Mouse (Mus musculus) right cerebral cortex, postnatal 36 days (tissue): ENCODE measurements around the gene Pwwp2b.

ENCODE experiments used
- DNase-seq, 2 experiments: peaks; one replicate each; pipeline ENCODE4 v3.0.0; 2022; ENCODE audit warnings: low spot score in 2 of 2, mixed read lengths in 1 of 2

Gene Pwwp2b

DNA sequence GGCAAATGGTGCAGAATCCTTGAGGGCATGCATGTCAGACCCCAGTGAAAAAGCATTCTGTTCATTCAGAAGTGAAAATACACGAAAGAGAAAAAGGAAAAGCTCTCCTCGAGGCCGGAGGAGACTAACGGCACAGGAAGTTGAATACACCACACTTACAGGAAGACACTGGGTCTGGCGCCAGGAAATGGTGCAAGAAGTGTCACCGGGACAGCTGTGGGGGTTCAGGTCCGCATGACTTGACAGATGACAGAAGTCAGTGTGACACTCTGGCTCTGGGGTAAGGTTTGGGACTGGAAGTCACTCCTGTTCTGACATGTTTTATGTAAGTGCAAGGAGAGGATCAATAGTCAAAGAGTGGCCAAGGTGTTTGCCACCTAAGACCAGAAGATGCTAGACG lies 23.6 kb upstream of the Pwwp2b start:
- no peak for DNase-seq

DNA sequence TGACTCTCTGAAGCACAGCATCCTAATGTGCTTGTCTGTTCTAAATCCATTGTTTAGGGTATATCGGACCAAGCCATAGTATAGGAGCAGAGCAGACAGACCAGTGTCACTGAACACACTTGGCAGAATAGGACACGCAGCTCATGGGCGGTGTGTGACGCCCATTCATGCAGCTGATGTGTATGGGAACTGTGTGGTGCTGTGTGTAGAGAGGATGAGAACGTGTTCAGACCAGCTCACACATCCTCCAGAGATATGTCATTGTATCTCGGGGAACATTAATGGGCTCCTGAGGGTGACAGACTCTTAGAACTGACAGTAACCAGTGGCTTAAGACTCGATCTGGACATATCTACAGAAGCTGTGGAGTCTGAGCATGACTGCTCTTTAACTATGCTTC lies 21.9 kb upstream of the Pwwp2b start:
- no peak for DNase-seq

GRCm38 (mm10) chr7:139228447-139229171 lies 19.7 kb upstream of the Pwwp2b start:
- no peak for DNase-seq

GRCm38 (mm10) chr7:139229837-139230236 lies 18.4 kb upstream of the Pwwp2b start:
- no peak for DNase-seq

DNA sequence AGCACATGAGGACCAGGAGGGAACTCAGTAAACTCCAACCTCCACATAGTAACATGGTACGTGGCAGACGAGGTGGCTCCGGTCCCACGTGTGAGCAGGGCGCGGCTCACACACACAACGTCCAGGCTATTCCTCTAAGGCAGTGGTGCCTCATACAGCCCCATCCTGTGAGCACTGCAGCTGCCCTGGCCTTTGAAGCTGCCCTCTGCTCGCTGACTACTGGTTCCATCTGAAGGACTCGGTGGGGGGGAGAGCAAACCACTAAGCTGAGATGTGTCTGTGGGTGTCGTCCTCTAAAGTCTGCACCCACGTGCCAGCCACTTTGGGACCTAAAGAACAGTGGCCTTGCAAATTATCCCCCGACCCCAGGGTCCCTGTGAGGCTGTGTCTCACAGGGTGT lies 18.0 kb upstream of the Pwwp2b start:
- no peak for DNase-seq

GRCm38 (mm10) chr7:139233714-139234113 lies 14.6 kb upstream of the Pwwp2b start:
- DNase-seq: peak; percentile 72 to 75

GRCm38 (mm10) chr7:139234426-139235188 lies 13.7 kb upstream of the Pwwp2b start:
- no peak for DNase-seq

GRCm38 (mm10) chr7:139235651-139236358 lies 12.5 kb upstream of the Pwwp2b start:
- no peak for DNase-seq

GRCm38 (mm10) chr7:139239432-139239831 lies 8.8 kb upstream of the Pwwp2b start:
- DNase-seq: no peak

GRCm38 (mm10) chr7:139246086-139246485 lies 2.2 kb upstream of the Pwwp2b start:
- DNase-seq: no peak

GRCm38 (mm10) chr7:139246931-139247880 lies 1.1 kb upstream of the Pwwp2b start:
- DNase-seq: peak; percentile 75 to 77

DNA sequence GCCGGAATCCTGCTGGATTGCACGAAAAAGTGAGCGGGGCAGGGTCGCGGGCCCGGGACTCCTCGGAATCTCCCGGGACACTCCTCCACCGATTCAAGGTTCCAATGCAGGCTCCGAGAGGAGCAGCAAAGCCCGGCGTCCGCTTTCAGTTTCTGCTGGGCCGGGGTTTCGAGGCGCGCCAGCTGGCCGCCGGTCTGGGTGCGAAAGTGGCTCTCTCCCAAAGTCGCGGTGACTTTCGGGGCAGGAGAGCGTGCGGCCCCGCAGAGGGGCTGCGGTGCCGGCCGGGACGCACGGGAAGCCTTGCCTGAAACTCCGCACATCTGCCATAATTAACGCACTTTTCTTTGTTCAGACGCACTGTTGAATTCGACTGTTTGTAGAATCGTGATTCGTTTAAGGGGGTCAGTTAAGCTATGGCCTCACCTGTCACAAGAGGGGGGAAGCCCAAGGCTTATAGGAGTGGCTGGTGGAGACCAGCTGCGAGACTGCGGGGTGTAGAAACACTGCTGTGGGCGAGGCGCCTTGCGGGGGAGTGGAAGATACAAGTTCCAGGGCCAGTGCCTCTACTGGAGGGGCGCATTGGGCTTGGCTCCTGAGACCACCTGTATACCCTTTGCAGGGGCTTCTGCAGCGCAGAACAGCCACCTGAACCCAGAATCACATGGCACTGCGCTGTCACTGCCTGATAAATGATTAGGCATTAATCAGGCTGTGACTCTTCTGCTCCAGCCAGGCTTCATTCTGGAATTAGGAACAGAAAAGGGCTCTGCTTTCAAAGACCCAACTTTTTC lies 528 bp downstream of the Pwwp2b start:
- DNase-seq: no peak

GRCm38 (mm10) chr7:139249406-139250210 lies 1.3 kb downstream of the Pwwp2b start:
- no peak for DNase-seq

- DNase-seq: no peak
Observed at GRCm38 (mm10) chr7:139251881-139252301, 3.6 kb downstream of the Pwwp2b start.

DNA sequence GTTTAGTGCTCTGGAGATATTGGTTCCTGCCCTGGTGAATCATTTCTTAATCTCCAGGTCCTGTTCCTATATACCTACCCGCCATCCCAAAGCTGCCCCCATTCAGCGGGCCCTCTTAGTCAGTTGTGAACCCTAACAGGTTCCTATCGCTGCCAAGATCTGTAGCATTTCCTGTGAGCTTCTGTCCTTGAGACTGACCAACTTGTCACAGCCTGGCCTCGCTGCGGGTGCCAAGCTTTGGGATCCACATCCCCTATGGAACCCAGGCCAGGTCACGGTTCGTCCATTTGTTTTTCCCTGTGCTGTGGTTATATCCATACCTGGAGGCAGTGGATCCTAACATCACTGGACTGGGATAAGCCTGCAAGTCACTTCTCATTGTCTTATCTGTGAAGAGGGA lies 4.3 kb downstream of the Pwwp2b start:
- no peak for DNase-seq

DNA sequence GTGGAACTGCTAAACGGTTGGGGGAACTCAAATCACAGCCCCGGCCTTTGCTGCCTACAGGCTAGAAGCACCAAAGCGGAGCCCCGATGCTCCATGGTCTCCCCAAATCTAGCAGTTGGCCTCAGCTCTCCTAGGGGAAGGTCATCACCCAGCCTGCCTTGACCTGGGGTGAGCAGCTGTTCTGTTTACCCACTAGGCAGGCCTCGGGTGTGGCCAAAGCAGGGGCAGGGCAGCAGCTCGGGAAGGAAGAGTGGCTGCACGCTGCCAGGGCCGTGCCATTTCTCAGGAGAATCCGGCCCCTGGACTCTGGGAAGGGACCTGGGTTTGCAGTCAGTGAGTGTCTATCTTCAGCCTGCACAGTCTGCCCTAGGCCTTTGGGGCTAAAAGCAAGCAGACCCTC lies 4.7 kb downstream of the Pwwp2b start:
- DNase-seq: no peak

- DNase-seq: no peak
Observed at GRCm38 (mm10) chr7:139253462-139253861, 5.2 kb downstream of the Pwwp2b start.

- DNase-seq: no peak
Observed at GRCm38 (mm10) chr7:139254626-139255025, 6.3 kb downstream of the Pwwp2b start.

DNA sequence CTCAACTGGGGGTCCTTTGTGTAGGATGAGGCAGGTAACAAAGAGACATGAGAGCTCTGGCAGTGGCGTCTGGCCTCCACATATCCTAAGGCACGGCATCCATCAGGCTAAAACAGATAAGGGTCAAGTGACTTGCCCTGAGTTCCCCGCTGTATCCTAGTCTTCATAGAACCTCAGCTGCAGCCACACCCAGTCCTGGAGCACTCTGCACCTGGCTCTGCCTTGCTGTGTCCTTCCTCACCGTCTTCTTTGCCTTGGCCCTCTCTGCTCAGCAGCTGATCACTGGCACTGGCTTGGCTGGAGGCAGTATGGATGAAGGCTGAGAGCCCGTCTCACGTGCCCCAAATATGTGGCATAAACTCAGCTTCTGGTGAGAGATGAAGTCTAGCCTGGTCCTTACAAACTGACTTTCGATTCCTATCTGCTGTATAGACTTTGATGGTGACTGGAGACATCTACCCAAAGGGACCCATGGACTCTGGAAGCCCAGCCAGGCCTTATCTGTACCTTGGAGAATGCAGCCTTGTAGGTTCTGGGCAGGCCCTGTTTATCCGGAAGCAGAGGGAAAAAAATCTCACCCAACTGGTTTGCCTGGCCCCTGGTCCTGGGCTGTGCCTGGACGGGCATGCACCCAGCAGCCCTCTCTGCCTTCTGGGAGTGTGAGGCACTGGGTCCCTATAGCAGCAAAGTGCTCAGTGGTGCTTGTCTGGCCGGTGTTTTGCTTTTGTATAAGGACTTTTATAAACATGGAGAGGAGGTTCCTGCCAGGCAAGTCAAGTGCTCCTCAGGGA lies 9.7 kb downstream of the Pwwp2b start:
- DNase-seq: no peak
